Mouse (Mus musculus): Measurements from ENCODE around the gene Cxcr4.
"Not testable (repeated sequence)": the region's sequence is repeated elsewhere in the genome, so short reads cannot be mapped to it uniquely, and the experiment has no call there.

Gene Cxcr4

GRCm38 (mm10) chr1:128600549-128600948, 8.5 kb upstream of the Cxcr4 start:
- no peak for DNase-seq (ENCODE audit: low spot score in 2 of 2)

- no peak for DNase-seq (ENCODE audit: low spot score in 2 of 2)
Measured at GRCm38 (mm10) chr1:128597209-128597782, 5.2 kb upstream of the Cxcr4 start.

GRCm38 (mm10) chr1:128595528-128595927, 3.4 kb upstream of the Cxcr4 start:
- no peak for DNase-seq (ENCODE audit: low spot score in 2 of 2)

- no peak for DNase-seq (ENCODE audit: low spot score in 2 of 2)
Measured at GRCm38 (mm10) chr1:128595105-128595420, 3.0 kb upstream of the Cxcr4 start.

GRCm38 (mm10) chr1:128594353-128595104, 2.4 kb upstream of the Cxcr4 start:
- no peak for DNase-seq (ENCODE audit: low spot score in 2 of 2)

GRCm38 (mm10) chr1:128592961-128593501, 938 bp upstream of the Cxcr4 start:
- peak in 1 of 2 experiments; percentile 67 for DNase-seq (ENCODE audit: low spot score in 2 of 2)

- DNase-seq (ENCODE audit: low spot score in 2 of 2): no peak
Measured at GRCm38 (mm10) chr1:128591721-128592210, 327 bp downstream of the Cxcr4 start.

- DNase-seq (ENCODE audit: low spot score in 2 of 2): no peak
Measured at GRCm38 (mm10) chr1:128590816-128591720, 1.0 kb downstream of the Cxcr4 start.

- DNase-seq (ENCODE audit: low spot score in 2 of 2): no peak
Measured at GRCm38 (mm10) chr1:128590011-128590410, 2.1 kb downstream of the Cxcr4 start.

GRCm38 (mm10) chr1:128589488-128589887, 2.6 kb downstream of the Cxcr4 start:
- DNase-seq (ENCODE audit: low spot score in 2 of 2): no peak

GRCm38 (mm10) chr1:128588337-128588736, 3.8 kb downstream of the Cxcr4 start:
- no peak for DNase-seq (ENCODE audit: low spot score in 2 of 2)

- DNase-seq (ENCODE audit: low spot score in 2 of 2): no peak
Measured at GRCm38 (mm10) chr1:128586928-128587780, 4.9 kb downstream of the Cxcr4 start.

- no peak for DNase-seq (ENCODE audit: low spot score in 2 of 2)
Measured at GRCm38 (mm10) chr1:128586162-128586927, 5.7 kb downstream of the Cxcr4 start.

GRCm38 (mm10) chr1:128585396-128586161, 6.5 kb downstream of the Cxcr4 start:
- DNase-seq (ENCODE audit: low spot score in 2 of 2): no peak

- not testable (repeated sequence) for DNase-seq (ENCODE audit: low spot score in 2 of 2)
Measured at GRCm38 (mm10) chr1:128584716-128585115, 7.4 kb downstream of the Cxcr4 start.

- DNase-seq (ENCODE audit: low spot score in 2 of 2): no peak
Measured at GRCm38 (mm10) chr1:128583279-128583872, 8.7 kb downstream of the Cxcr4 start.

GRCm38 (mm10) chr1:128580321-128580720, 11.8 kb downstream of the Cxcr4 start:
- DNase-seq (ENCODE audit: low spot score in 2 of 2): no peak

GRCm38 (mm10) chr1:128578454-128578853, 13.6 kb downstream of the Cxcr4 start:
- no peak for DNase-seq (ENCODE audit: low spot score in 2 of 2)

- no peak for DNase-seq (ENCODE audit: low spot score in 2 of 2)
Measured at GRCm38 (mm10) chr1:128575096-128575495, 17.0 kb downstream of the Cxcr4 start.

Measured in left cerebral cortex, adult 9 months (tissue).